Mouse (Mus musculus) heart, adult 10 weeks (tissue): Measurements from ENCODE around the gene Slc7a9. TPM values are rescaled to one million over a fixed set of nuclear protein-coding genes. Genes with fewer than 3 reads are reported as not detected.

ENCODE experiments used
- polyA plus RNA-seq: library from polyadenylated mRNA; stranded (reverse); fragments of 350-450 nt; fragmentation: Illumina TruSeq; extraction: RNeasy Lipid Tissue Mini Kit (QIAGEN cat#74804); gene quantifications from one replicate; pipeline ENCODE4 v1.2.3, GENCODE M21; 2014; ENCODE audit warnings: low read depth, low replicate concordance

Slc7a9 gene
- not detected for polyA plus RNA-seq

GRCm38 (mm10) chr7:35447996-35448846 lies at the start of gene Slc7a9:
Gene Slc7a9, plus strand, starts transcription at chr7:35448796.

Other genes with a start within 250 kb of the Slc7a9 start
- gene Lrp3, start 233.3 kb upstream of the Slc7a9 start, polyA plus RNA-seq = 8.7 TPM
- 11.2 TPM for gene Gpatch1, start 130.4 kb upstream of the Slc7a9 start, polyA plus RNA-seq
- 4.0 TPM for gene Rhpn2, start 114.6 kb upstream of the Slc7a9 start, polyA plus RNA-seq
- 2.5 TPM for gene Faap24, start 52.0 kb upstream of the Slc7a9 start, polyA plus RNA-seq
- gene Cep89, start 51.8 kb upstream of the Slc7a9 start, polyA plus RNA-seq = 14.3 TPM
- gene Tdrd12, start 88.9 kb downstream of the Slc7a9 start, polyA plus RNA-seq = not detected
- gene Nudt19, start 107.5 kb downstream of the Slc7a9 start, polyA plus RNA-seq = 74.8 TPM
- gene Rgs9bp, start 136.8 kb downstream of the Slc7a9 start, polyA plus RNA-seq = not detected
- 11.4 TPM for gene Ankrd27, start 137.4 kb downstream of the Slc7a9 start, polyA plus RNA-seq
- gene Pdcd5, start 198.7 kb downstream of the Slc7a9 start, polyA plus RNA-seq = 184 TPM